Mouse (Mus musculus) spleen, adult 2 months (tissue): Measurements from ENCODE around the gene Plekhm2. TPM values are rescaled to one million over a fixed set of nuclear protein-coding genes. Genes with fewer than 3 reads are reported as not detected.

Experiments used
- DNase-seq, 2 experiments: peaks; one replicate each; pipeline versions ENCODE4 v3.0.0 to v3.0.0-alpha.2; 2012 to 2021; ENCODE audit warnings: low spot score in 2 of 2, low read depth in 1 of 2
- H3K27ac ChIP-seq: fragments of 200-500 bp; 2 replicates; pipeline ENCODE4 v1.5.1; 2012; ENCODE audit warnings: low read length, inconsistent platforms; ENCODE audit not compliant: insufficient read depth
- H3K27me3 ChIP-seq: fragments of 200-500 bp; 2 replicates; pipeline ENCODE4 v1.6.1; 2012; ENCODE audit warnings: mild to moderate bottlenecking, moderate library complexity, low read length, inconsistent platforms; ENCODE audit not compliant: control insufficient read depth, insufficient read depth
- H3K36me3 ChIP-seq: fragments of 200-500 bp; 2 replicates; pipeline ENCODE4 v1.6.1; 2012; ENCODE audit warnings: mild to moderate bottlenecking, low read length, inconsistent platforms; ENCODE audit not compliant: control insufficient read depth, insufficient read depth
- H3K4me1 ChIP-seq: fragments of 200-500 bp; 2 replicates; pipeline ENCODE4 v1.6.1; 2011; ENCODE audit warnings: inconsistent platforms; ENCODE audit not compliant: control insufficient read depth, insufficient read depth, insufficient read length
- H3K4me3 ChIP-seq: fragments of 200-500 bp; 2 replicates; pipeline ENCODE4 v1.5.1; 2011; ENCODE audit warnings: mild to moderate bottlenecking, inconsistent platforms; ENCODE audit not compliant: insufficient read depth, insufficient read length; ENCODE audit errors: extremely low read depth
- CTCF ChIP-seq: fragments of 200-500 bp; IDR thresholded peaks from 2 replicates; pipeline ENCODE4 v1.5.1; 2011; ENCODE audit warnings: mild to moderate bottlenecking, inconsistent platforms; ENCODE audit not compliant: insufficient read depth, insufficient read length, insufficient replicate concordance; ENCODE audit errors: extremely low read depth
- POLR2A ChIP-seq: fragments of 200-500 bp; IDR thresholded peaks from 2 replicates; pipeline ENCODE4 v1.6.1; 2011; ENCODE audit warnings: low read depth, low read length, inconsistent platforms
- WGBS: fragments of 180-500 bp; shearing (Covaris S2); methylation state at CpG from one replicate; pipeline ENCODE4 v1.1.7; 2018; 5-methylcytosine and 5-hydroxymethylcytosine counted together
- polyA plus RNA-seq: library from polyadenylated mRNA; depleted of rRNA; stranded (reverse); fragments of >200 nt; gene quantifications from 2 replicates; pipeline ENCODE4 v1.2.3, GENCODE M21; 2012

Plekhm2 gene
- polyA plus RNA-seq, 1 experiment = 51.6 TPM

DNA sequence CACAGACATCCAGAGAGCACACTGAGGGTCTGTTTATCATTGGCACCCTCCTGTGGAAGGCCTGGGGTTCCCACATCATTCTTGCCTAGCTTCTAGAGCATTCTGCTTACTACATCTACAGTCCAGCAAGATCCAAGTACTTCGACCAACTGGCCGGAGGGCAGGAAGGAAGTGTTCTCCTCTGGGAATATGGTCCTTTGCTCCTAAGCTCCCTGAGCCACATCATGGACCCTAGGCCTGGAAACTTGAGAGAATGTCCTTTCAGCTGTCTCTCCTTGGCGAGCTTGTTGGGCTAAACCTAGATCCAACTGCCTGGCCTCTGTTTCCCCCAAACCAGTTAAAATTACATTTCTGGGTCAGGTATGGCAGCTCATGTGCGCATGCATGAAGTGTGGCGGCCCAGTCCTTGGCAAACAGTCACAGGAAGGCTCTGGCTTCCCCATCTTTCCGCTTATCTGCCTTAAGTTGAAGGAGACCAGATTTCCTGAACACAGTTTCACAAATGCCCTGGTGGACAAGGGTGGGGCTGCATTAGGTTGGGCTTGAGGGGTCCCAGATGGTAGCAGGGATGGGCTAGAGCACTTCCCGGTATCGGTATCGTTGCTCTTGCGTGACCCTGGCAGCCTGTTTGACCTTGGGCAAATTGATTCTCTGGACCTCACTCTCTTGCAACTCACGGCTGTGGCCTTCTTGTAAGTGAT is 62.0 kb downstream of the Plekhm2 start:
- 74% methylated on average over 11 of the region's 11 CpGs for WGBS
- DNase-seq = no peak
- Histone ChIP-seq H3K27ac (no peak overlapping the region), H3K4me3 (no peak overlapping the region), H3K27me3 (peaks cover 18% of the 10 kb centered on the region), H3K36me3 (no peaks in the 10 kb centered on the region), H3K4me1 (no peaks in the 10 kb centered on the region; the same call in 1 of the 2 replicates)
- TF ChIP-seq POLR2A (no peak), CTCF (no peak)

GRCm38 (mm10) chr4:141601148-141601862 is 63.4 kb downstream of the Plekhm2 start:
- TF ChIP-seq POLR2A = no peak
- TF ChIP-seq CTCF = no peak
- peaks cover 18% of the 10 kb centered on the region for H3K27me3 ChIP-seq
- no peak overlapping the region for H3K4me3 ChIP-seq
- no peaks in the 10 kb centered on the region; the same call in 1 of the 2 replicates for H3K4me1 ChIP-seq
- DNase-seq = no peak
- WGBS = 73% methylated on average over 12 of the region's 12 CpGs
- no peak overlapping the region for H3K27ac ChIP-seq
- H3K36me3 ChIP-seq = no peaks in the 10 kb centered on the region

DNA sequence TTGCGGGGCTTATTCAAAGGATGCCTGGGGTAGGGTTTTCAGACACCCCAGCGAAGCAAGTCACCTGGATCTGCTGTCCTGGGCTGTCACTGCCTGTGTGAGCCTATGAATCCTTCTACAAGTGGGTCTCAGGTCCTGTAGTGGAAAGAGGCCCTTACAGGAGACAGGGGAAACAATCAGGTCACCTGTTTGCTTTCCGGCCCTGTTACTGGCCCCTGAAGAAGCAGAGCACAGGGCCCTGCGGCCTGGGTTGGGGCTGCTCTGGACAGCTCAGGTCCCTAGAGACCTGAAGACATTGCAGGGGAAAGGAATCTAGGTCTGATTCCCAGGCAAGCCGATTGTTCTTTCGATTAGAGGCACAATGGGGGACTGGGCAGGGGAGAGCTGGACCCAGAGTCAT is 64.3 kb downstream of the Plekhm2 start:
- Histone ChIP-seq H3K4me1 (no peaks in the 10 kb centered on the region; the same call in 1 of the 2 replicates), H3K4me3 (no peak overlapping the region), H3K27me3 (peaks cover 18% of the 10 kb centered on the region), H3K27ac (no peak overlapping the region), H3K36me3 (no peaks in the 10 kb centered on the region)
- TF ChIP-seq CTCF (no peak), POLR2A (no peak)
- 83% methylated on average over 6 of the region's 6 CpGs for WGBS
- DNase-seq = no peak

DNA sequence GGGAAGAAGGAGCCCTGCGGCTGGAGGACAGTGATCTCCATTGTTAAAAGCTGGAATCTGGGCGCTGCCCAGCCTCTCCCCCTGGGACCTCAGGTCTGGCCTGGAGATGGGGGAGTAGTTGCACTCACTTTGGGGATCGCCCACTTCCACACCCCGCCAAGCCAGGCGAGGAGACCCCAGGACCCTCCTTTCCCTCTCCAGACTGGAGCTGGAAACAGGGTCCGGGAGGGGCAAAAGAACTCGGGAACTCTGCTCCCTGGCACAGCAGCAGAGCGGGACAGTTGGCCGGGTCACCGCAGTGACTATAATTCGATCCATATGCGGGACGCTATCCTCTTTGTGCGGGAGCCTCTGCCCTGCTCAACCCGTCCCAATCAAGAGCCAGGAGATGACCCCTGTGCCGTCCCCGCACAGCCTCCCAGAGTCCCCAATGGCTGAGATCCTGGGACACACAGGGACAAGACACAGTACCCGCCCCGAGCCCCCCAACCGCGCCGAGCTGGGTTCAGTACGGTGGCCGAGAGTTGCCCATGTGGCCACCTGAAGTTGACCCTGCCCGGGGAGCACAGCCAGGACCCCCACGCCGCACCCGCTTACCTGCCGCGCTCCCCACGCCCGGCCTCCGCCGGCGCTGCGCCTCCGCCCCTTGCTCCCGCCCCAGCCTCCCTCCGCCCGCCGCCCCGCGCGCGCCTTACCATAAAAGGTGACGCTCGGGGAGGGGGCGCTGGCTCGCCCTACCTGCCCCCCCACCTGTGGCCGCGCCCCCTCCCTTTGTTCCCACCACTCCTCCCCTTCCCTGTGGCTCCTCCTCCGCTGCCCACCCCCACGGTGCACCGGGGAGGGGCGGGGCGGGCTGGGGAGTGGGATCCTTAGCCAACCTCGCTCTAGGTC is 65.2 kb downstream of the Plekhm2 start:
- no peaks in the 10 kb centered on the region for H3K36me3 ChIP-seq
- WGBS = 4% methylated on average over 48 of the region's 57 CpGs
- TF ChIP-seq CTCF (no peak), POLR2A (no peak)

GRCm38 (mm10) chr4:141598894-141599250 is 65.8 kb downstream of the Plekhm2 start:
- 10% methylated on average over 9 of the region's 9 CpGs for WGBS
- no peaks in the 10 kb centered on the region; the same call in 1 of the 2 replicates for H3K4me1 ChIP-seq
- H3K4me3 ChIP-seq = no peak overlapping the region
- DNase-seq = no peak
- H3K27ac ChIP-seq = peak overlapping the region; percentile 32; the same call in 1 of the 2 replicates
- TF ChIP-seq POLR2A = no peak
- TF ChIP-seq CTCF = no peak
- peaks cover 18% of the 10 kb centered on the region for H3K27me3 ChIP-seq
- no peaks in the 10 kb centered on the region for H3K36me3 ChIP-seq

More for the DNA sequence above, 65.2 kb downstream of the Plekhm2 start:
- peak overlapping the region; percentile 32; the same call in 1 of the 2 replicates for H3K27ac ChIP-seq
- H3K4me3 ChIP-seq = peak overlapping the region; percentile 24; the same call in 1 of the 2 replicates
- H3K4me1 ChIP-seq = no peaks in the 10 kb centered on the region; the same call in 1 of the 2 replicates
- peaks cover 18% of the 10 kb centered on the region for H3K27me3 ChIP-seq
- DNase-seq = no peak

DNA sequence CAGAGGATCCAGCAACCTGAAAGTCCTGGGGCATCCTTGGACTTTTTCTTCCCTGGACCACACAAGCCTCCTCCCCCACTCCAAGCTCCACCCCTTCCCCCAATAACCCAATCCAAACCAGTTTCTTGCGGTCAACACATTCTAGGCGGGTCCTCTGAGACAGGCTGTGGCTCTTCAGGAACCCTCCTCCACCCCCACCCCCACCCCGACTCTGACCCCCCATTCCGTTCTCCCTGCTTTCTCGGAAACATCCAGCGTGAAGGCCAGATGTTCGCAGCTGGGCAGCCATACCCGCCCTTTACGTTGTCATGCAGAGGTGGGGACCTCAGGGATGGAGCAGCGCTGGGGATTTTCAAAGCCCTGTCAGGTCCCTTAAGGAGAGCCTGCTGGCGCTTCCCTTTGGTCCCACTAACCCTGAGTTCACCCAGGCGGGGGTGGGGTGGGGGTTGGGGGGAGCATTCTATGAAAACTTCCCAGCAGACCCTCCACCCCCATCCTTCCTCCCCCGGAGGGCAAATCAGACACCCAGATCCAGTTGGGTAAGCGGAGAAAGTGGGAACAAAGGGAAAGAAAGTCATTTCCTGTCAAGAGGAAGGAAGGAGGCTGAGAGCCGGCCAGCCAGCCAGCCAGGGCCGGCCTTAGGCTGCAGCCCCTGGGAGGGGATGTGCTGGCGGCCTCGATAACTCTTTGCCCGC is 66.4 kb downstream of the Plekhm2 start:
- 13% methylated on average over 19 of the region's 19 CpGs for WGBS
- Histone ChIP-seq H3K4me3 (no peak overlapping the region), H3K27me3 (peaks cover 18% of the 10 kb centered on the region), H3K36me3 (no peaks in the 10 kb centered on the region), H3K27ac (peak overlapping the region; percentile 32; the same call in 1 of the 2 replicates), H3K4me1 (no peaks in the 10 kb centered on the region; the same call in 1 of the 2 replicates)
- no peak for TF ChIP-seq POLR2A
- TF ChIP-seq CTCF = no peak
- DNase-seq = no peak
